Mouse (Mus musculus): ENCODE results near the gene Pla2g2c.

GRCm38 (mm10) chr4:138709246-138709645 lies 15.3 kb upstream of the Pla2g2c start:
- TF ChIP-seq CTCF (IDR thresholded peaks at IDR 0.05; ENCODE audit: extremely low read depth, insufficient read depth, insufficient read length, insufficient replicate concordance) = no peak
- TF ChIP-seq POLR2A (IDR thresholded peaks at IDR 0.05; ENCODE audit: low read depth, low read length) = no peak

Data from spleen, adult 2 months (tissue).